Mouse (Mus musculus) ES-E14 (cell line): ENCODE data around the gene Gnaz. TPM values are rescaled to one million over a fixed set of nuclear protein-coding genes. Genes with fewer than 3 reads are reported as not detected.

Source experiments
- DNase-seq: peaks from one replicate; pipeline ENCODE4 v3.0.0-alpha.2; 2013; ENCODE audit warnings: low read depth, low spot score
- H3K27ac ChIP-seq: 2 replicates; pipeline ENCODE4 v1.5.1; 2012; ENCODE audit warnings: low read depth, mild to moderate bottlenecking, low read length, moderate library complexity, mixed read lengths; ENCODE audit not compliant: poor library complexity, insufficient read depth, severe bottlenecking
- H3K36me3 ChIP-seq: 2 replicates; pipeline ENCODE4 v1.6.1; 2012; ENCODE audit warnings: mild to moderate bottlenecking, low read length, moderate library complexity, mixed read lengths; ENCODE audit not compliant: control insufficient read depth, poor library complexity, insufficient read depth, severe bottlenecking
- H3K4me1 ChIP-seq, 2 experiments: fragments of 150-350 bp in 1 of 2; sonication (generic) in 1 of 2; 2 replicates each; pipeline ENCODE4 v1.6.1; 2012; ENCODE audit warnings: low read length in 2 of 2, mild to moderate bottlenecking in 1 of 2, mixed read lengths in 1 of 2; ENCODE audit not compliant: control insufficient read depth in 2 of 2, insufficient read depth in 2 of 2, poor library complexity in 1 of 2
- H3K4me3 ChIP-seq, 2 experiments: fragments of 150-350 bp in 1 of 2; sonication (generic) in 1 of 2; 2 replicates each; pipeline ENCODE4 v1.5.1; 2012; ENCODE audit warnings: low read length in 2 of 2, low read depth in 1 of 2, mild to moderate bottlenecking in 1 of 2, mixed read lengths in 1 of 2; ENCODE audit not compliant: insufficient read depth in 1 of 2, poor library complexity in 1 of 2, severe bottlenecking in 1 of 2
- H3K9ac ChIP-seq: 2 replicates; pipeline ENCODE4 v1.6.1; 2012; ENCODE audit warnings: low read depth, mild to moderate bottlenecking, low read length, mixed read lengths; ENCODE audit not compliant: poor library complexity, insufficient read depth, severe bottlenecking
- H3K9me3 ChIP-seq: fragments of 150-350 bp; sonication (generic); 2 replicates; pipeline ENCODE4 v1.6.1; 2012; ENCODE audit warnings: low read depth, mild to moderate bottlenecking, low read length; ENCODE audit not compliant: control insufficient read depth, insufficient read depth
- CHD2 ChIP-seq: IDR thresholded peaks from 2 replicates; pipeline ENCODE4 v1.6.1; 2014; ENCODE audit warnings: mild to moderate bottlenecking, low read depth, low read length, inconsistent platforms
- HCFC1 ChIP-seq: IDR thresholded peaks from 2 replicates; pipeline ENCODE4 v1.6.1; 2012; ENCODE audit warnings: low read length, inconsistent platforms, borderline replicate concordance; ENCODE audit not compliant: insufficient read depth
- MAFK ChIP-seq: IDR thresholded peaks from 2 replicates; pipeline ENCODE4 v1.6.1; 2014; ENCODE audit warnings: mild to moderate bottlenecking, low read depth, low read length, inconsistent platforms; ENCODE audit not compliant: insufficient read depth
- ZC3H11A ChIP-seq: IDR thresholded peaks from 2 replicates; pipeline ENCODE4 v1.6.1; 2012; ENCODE audit warnings: low read depth, mild to moderate bottlenecking, inconsistent platforms, low read length, borderline replicate concordance
- ZNF384 ChIP-seq: IDR thresholded peaks from 2 replicates; pipeline ENCODE4 v1.6.1; 2012; ENCODE audit warnings: low read depth, low read length, inconsistent platforms
- in situ Hi-C, 2 experiments: fragments of 600-800 bp; cut with MboI; formaldehyde crosslinking; loops; one replicate each; pipeline ENCODE4 v1.15.1; 2025; ENCODE audit warnings: low sequenced_read_pairs in 2 of 2, inconsistent platforms in 1 of 2; ENCODE audit not compliant: unreplicated experiment in 2 of 2
- total RNA-seq: library from RNA; depleted of rRNA; stranded (reverse); fragments of 300-350 nt; gene quantifications from 2 replicates; pipeline ENCODE4 v1.2.3, GENCODE M21; 2012

Gnaz gene
- total RNA-seq, 1 experiment = 5.9 TPM

DNA sequence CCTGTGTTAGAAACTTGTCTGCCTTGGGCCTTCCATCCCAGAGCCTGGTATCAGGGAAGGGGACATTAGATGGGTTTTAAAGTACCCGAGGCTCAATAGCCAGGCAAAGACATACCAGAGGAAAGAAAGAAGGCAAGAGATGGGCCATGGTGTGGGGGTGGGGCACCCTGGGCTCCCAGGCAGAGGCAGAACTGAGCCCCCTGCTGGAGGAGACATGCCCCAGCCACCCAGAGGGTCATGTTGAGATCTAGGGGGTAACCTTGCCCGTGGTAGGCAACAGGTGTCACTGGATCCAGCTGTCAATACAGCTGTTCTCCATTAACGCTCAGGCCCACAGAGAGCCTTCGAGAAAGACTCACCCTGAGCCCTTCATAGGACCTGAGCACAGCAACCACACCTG is 22.8 kb downstream of the Gnaz start:
- DNase-seq = no peak
- peaks cover 0 to 4% of the 10 kb centered on the region in 2 experiments; a peak in 1 of 4 replicates for H3K4me1 ChIP-seq

DNA sequence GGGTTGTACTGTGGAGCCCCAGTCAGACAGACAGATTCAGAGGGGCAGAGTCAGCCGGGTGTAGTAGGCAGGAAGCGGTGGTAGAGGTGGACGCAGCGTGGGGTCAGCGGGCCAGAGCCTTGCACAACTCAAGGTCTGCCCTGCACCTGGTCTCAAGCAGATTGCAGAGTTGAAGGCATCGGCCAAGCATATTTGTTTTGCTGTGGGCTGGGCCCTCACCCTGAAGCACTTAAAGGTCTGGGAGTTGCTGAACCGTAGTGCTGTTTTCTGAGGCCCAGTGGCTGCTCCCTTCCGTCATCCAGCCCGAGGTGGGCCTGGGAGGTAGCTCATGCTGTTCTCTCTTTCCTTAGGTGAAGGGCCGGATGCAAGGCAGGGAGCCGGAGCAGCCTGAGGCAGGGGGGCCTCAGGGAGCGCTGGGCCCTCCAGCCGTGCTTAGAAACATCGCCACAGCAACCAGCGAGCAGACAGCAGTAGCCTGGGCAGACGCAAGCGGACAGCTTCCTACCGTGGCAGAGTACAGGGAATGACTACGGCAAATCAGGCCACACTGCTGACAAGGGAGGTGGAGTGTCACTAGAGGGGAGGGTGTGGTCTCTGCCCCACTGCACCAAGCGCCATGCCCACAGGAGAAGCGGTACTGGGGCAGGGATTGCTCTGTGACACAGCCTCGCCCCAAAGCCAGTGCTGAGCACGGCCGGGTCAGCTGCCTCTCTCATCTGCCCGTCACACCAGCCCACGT is 23.8 kb downstream of the Gnaz start:
- H3K36me3 ChIP-seq = no peaks in the 10 kb centered on the region
- H3K4me3 ChIP-seq = peak overlapping the region; percentile 13 to 26; a peak in 2 of 4 replicates
- DNase-seq = no peak
- H3K9ac ChIP-seq = no peak overlapping the region
- no peaks in the 10 kb centered on the region for H3K9me3 ChIP-seq
- H3K27ac ChIP-seq = no peak overlapping the region
- in situ Hi-C loops = no loop called here
- TF ChIP-seq HCFC1 = no peak
- no peak for TF ChIP-seq CHD2
- peaks cover 0 to 6% of the 10 kb centered on the region in 2 experiments; a peak in 1 of 4 replicates for H3K4me1 ChIP-seq

More for the DNA sequence above, 22.8 kb downstream of the Gnaz start:
- Histone ChIP-seq H3K36me3 (no peaks in the 10 kb centered on the region), H3K4me3 (no peak overlapping the region), H3K27ac (no peak overlapping the region), H3K9me3 (no peaks in the 10 kb centered on the region), H3K9ac (no peak overlapping the region)
- TF ChIP-seq ZC3H11A (no peak), HCFC1 (no peak), MAFK (no peak), CHD2 (no peak), ZNF384 (no peak)
- in situ Hi-C loops = no loop called here

DNA sequence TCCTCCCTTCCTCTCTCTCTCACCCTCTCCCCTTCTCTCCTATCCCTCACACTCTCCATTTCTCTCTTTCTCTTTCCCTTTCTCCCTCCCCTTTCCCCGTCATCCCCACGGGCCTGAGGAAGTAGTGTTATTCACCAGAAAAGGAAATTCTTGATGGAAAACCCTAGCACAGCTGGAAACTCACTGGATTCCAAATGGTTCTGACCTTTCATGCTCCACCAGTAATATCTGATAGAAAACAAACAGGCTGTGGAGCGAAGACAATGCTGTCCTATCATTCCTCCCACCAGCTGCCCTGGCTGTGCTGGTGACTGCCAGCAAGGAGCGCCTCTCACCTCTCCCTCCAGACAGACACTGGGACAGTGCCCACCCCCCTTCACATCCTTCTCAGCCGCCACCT is 27.9 kb downstream of the Gnaz start:
- no peak overlapping the region for H3K27ac ChIP-seq
- no peak for DNase-seq
- H3K9me3 ChIP-seq = no peaks in the 10 kb centered on the region
- H3K36me3 ChIP-seq = no peaks in the 10 kb centered on the region
- TF ChIP-seq ZC3H11A = no peak
- no peak for TF ChIP-seq CHD2
- TF ChIP-seq ZNF384 = no peak
- no peak for TF ChIP-seq MAFK
- no peak for TF ChIP-seq HCFC1
- in situ Hi-C loops = no loop called here
- H3K4me3 ChIP-seq = no peak overlapping the region
- peaks cover 0 to 6% of the 10 kb centered on the region in 2 experiments; a peak in 1 of 4 replicates for H3K4me1 ChIP-seq
- no peak overlapping the region for H3K9ac ChIP-seq

DNA sequence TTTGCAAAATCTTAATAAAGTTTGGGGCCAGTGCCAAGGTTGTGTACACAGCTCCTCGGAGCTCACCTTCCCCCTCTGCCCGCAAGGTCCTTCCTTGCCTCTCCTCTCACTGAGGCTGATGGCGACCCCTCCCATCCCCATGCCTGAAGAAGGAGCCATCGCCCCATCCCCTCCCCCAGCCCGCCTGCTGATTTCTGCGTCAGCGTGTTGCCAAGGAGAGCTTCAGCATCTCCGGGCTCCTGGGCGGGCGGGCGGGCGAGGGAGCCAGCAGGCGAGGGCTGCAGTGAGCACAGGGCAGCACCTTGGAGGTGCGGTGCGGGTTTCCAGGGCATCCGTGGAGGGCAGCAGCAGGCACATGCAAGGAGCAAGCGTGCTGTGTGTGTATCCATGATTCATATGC is 28.4 kb downstream of the Gnaz start:
- Histone ChIP-seq H3K36me3 (no peaks in the 10 kb centered on the region), H3K9ac (no peak overlapping the region), H3K27ac (no peak overlapping the region), H3K9me3 (no peaks in the 10 kb centered on the region), H3K4me1 (peaks cover 0 to 6% of the 10 kb centered on the region in 2 experiments; a peak in 1 of 4 replicates), H3K4me3 (no peak overlapping the region)
- in situ Hi-C loops = no loop called here
- no peak for DNase-seq
- TF ChIP-seq ZC3H11A (no peak), MAFK (no peak), CHD2 (no peak), ZNF384 (no peak), HCFC1 (no peak)

DNA sequence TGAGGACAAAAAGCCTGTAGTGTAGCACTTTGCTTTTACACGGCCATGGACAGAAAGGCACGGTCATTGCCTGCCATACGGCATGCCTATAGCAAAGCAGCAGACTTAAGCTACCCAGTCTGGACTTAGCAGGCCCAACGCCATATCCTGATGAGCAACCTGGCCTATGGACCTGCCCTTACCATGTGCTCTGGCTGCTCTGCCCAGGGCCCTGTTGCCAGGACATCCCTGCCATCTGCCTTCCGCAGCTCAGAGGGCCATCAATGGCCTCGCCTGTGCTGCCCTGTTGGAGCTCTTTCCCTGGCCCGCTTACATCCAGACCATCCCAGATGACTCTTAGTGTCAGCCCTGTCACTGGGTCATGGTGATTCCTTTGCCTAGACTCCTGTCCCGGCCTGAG is 34.4 kb downstream of the Gnaz start:
- no peak overlapping the region for H3K27ac ChIP-seq
- H3K9me3 ChIP-seq = no peaks in the 10 kb centered on the region
- in situ Hi-C loops = no loop called here

More for the DNA sequence above, 34.4 kb downstream of the Gnaz start:
- no peak overlapping the region for H3K9ac ChIP-seq
- no peak for DNase-seq
- H3K4me1 ChIP-seq = peaks cover 0 to 3% of the 10 kb centered on the region in 2 experiments; a peak in 1 of 4 replicates
- H3K36me3 ChIP-seq = no peaks in the 10 kb centered on the region
- TF ChIP-seq ZC3H11A (no peak), HCFC1 (no peak), MAFK (no peak), ZNF384 (no peak), CHD2 (no peak)
- no peak overlapping the region for H3K4me3 ChIP-seq
